Mouse (Mus musculus): ENCODE results near the gene Gnas. TPM values are rescaled to one million over a fixed set of nuclear protein-coding genes. Genes with fewer than 3 reads are reported as not detected.
"Not testable (repeated sequence)": the region's sequence is repeated elsewhere in the genome, so short reads cannot be mapped to it uniquely, and the experiment has no call there.

The Gnas gene
- polyA plus RNA-seq, 1 experiment from 2014 or later: 1,086 TPM

DNA sequence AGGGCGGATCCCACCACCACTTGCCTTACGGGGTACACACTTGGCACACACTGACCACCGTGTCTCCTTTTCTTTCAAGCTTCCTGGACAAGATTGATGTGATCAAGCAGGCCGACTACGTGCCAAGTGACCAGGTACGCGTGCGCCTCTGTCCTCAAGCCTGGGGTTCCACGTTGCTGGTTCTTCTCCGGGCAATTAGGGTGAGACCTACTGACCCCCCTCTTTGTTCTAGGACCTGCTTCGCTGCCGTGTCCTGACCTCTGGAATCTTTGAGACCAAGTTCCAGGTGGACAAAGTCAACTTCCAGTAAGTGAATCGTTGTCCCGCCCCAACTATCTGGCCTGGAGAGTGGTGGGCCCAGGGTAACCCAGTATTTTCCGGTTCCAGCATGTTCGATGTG is 60.9 kb downstream of the Gnas start:
- H3K36me3 ChIP-seq (ENCODE audit: poor library complexity, severe bottlenecking): peaks cover 44% of the 10 kb centered on the region
- 97% methylated on average over 16 of the region's 16 CpGs for WGBS

DNA sequence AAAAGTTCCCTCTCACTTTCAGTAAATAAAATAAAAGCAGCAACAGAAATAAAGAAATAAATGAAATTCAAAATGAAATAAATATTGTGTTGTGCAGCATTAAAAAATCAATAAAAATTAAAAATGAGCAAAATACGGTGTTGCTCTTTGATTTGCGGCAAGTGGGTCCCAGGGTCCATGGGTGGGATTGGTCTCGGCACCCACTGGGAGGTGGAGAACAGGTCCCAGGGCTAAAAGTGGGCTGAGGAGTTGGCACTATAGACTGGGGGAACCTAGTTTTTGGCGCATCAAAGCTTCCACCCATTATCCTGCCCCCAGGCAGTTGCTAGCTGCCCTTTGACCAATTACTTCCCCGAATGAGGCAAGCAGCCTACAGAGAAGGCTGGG is 62.5 kb downstream of the Gnas start, which contains the start of gene Gm20721:
TSS of gene Gm20721 (minus strand) at position 101 of the 387 bp plus-strand sequence.
- Histone ChIP-seq H3K4me1 (peaks cover 38% of the 10 kb centered on the region), H3K27ac (no peak within 1 kb of the TSS), H3K36me3 (ENCODE audit: poor library complexity, severe bottlenecking) (peaks cover 44% of the 10 kb centered on the region), H3K9me3 (replicated peaks) (no peaks in the 10 kb centered on the region), H3K9ac (no peak within 1 kb of the TSS), H3K27me3 (no peaks in the 10 kb centered on the region), H3K4me3 (no peak within 1 kb of the TSS), H3K4me2 (no peak within 1 kb of the TSS)
- WGBS: 93% methylated on average over 5 of the region's 5 CpGs
- ATAC-seq: no peak

More for the DNA sequence above, 60.9 kb downstream of the Gnas start:
- no peaks in the 10 kb centered on the region for H3K9me3 ChIP-seq (replicated peaks)
- no peak overlapping the region for H3K27ac ChIP-seq
- no peak for ATAC-seq
- no peak overlapping the region for H3K4me2 ChIP-seq
- H3K4me1 ChIP-seq: peaks cover 48% of the 10 kb centered on the region
- no peak overlapping the region for H3K9ac ChIP-seq
- H3K4me3 ChIP-seq: no peak overlapping the region
- no peaks in the 10 kb centered on the region for H3K27me3 ChIP-seq

DNA sequence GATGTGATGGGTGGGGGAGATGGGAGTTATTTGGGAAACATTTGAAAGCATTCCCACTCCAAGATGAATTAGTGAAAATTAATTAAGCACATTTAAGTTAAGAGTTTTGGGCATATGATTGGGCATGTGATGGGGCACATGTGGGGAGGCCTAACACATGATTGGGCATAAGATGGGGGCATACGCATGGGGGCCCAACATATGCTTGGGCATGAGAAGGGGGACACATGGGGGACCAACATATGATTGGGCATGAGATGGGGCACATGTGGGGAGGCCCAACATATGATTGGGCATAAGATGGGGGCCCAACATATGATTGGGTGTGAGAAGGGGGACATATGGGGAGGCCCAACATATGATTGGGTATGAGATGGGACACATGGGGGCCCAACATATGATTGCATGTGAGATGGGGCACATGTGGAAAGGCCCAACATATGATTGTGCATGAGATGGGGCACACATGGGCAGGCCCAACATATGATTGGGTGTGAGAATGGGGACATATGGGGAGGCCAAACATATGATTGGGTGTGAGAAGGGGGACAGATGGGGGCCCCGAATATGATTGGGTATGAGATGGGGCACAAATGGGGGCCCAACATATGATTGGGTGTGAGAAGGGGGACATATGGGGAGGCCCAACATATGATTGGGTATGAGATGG is 63.0 kb downstream of the Gnas start:
- not testable (repeated sequence) for H3K9me3 ChIP-seq (replicated peaks); H3K9ac ChIP-seq; ATAC-seq; H3K4me2 ChIP-seq; H3K4me3 ChIP-seq; H3K27ac ChIP-seq; H3K27me3 ChIP-seq
- Histone ChIP-seq H3K36me3 (ENCODE audit: poor library complexity, severe bottlenecking) (peaks cover 40% of the 10 kb centered on the region), H3K4me1 (peaks cover 33% of the 10 kb centered on the region)
- WGBS: 100% methylated on average over 2 of the region's 2 CpGs

DNA sequence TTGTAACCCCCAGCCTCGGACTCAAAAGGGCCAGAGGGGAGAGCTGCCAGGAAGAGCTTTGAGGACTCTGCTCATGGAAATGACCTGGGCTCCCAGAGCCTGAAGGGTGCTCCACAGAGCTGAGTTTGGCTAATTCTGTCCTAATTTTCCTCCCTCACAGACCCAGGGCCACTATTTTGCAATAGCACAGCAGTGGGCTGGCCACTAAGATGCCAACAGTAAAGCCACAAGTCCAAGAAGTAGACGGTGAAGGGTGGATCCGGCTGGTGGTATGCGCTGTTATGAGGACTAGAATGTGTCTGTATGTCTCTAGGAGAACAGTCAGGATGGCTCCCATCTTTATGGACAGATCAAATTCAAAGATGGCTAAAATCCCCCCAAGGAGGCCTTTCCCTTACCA is 74.4 kb downstream of the Gnas start:
- H3K36me3 ChIP-seq (ENCODE audit: poor library complexity, severe bottlenecking): no peaks in the 10 kb centered on the region
- H3K9me3 ChIP-seq (replicated peaks): no peaks in the 10 kb centered on the region
- no peak overlapping the region for H3K27ac ChIP-seq
- no peak overlapping the region for H3K9ac ChIP-seq
- H3K4me2 ChIP-seq: no peak overlapping the region
- WGBS: 93% methylated on average over 4 of the region's 4 CpGs
- ATAC-seq: no peak
- H3K27me3 ChIP-seq: no peaks in the 10 kb centered on the region
- H3K4me3 ChIP-seq: no peak overlapping the region
- H3K4me1 ChIP-seq: no peaks in the 10 kb centered on the region

DNA sequence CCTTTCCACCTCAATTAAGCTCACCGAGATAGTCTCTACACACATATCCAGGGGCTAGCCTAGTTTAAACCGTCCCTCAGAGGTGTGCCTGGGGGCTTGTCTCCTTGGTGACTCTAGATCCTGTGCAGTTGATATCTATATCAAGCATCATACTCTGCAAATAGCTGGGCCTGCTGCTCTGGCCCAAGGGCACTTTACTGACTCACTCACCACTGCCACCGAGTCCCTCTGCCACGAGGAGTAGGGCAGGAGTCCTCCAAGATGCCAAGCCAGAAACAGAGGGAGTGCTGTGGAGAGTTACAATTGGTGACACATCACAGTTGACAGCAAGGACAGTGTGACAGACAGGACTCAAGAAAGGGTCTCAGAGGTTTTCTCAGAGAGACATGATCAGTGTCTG is 75.5 kb downstream of the Gnas start:
- no peaks in the 10 kb centered on the region for H3K27me3 ChIP-seq
- 79% methylated on average over 4 of the region's 4 CpGs for WGBS
- no peak overlapping the region for H3K27ac ChIP-seq
- no peak overlapping the region for H3K9ac ChIP-seq
- no peaks in the 10 kb centered on the region for H3K9me3 ChIP-seq (replicated peaks)
- no peak for ATAC-seq
- H3K4me2 ChIP-seq: no peak overlapping the region
- no peaks in the 10 kb centered on the region for H3K36me3 ChIP-seq (ENCODE audit: poor library complexity, severe bottlenecking)
- H3K4me3 ChIP-seq: no peak overlapping the region
- no peaks in the 10 kb centered on the region for H3K4me1 ChIP-seq

DNA sequence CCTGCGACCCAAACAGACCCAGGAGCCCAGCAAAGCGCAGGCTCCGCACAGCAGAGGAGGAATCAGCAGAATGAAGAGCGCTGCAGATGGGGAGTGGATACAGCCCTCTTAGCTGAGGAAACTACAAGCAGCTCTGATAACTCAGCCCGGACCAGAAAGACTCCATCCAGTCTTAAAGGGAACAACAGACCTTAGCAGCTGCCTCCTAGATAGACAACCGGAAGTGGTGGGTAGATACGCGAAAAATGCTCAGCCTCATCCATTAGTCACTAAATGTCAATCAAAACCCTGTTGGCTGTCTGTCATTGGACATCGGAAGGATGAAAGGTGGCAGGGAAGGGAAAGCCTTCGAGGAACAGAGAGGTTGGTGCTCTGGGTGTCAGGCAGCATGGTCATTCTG is 82.5 kb downstream of the Gnas start:
- no peak overlapping the region for H3K27ac ChIP-seq
- H3K9me3 ChIP-seq (replicated peaks): no peaks in the 10 kb centered on the region
- no peak overlapping the region for H3K4me2 ChIP-seq
- no peaks in the 10 kb centered on the region for H3K4me1 ChIP-seq
- no peaks in the 10 kb centered on the region for H3K27me3 ChIP-seq
- WGBS: 87% methylated on average over 10 of the region's 10 CpGs
- no peak for ATAC-seq
- H3K4me3 ChIP-seq: no peak overlapping the region
- H3K36me3 ChIP-seq (ENCODE audit: poor library complexity, severe bottlenecking): no peaks in the 10 kb centered on the region
- no peak overlapping the region for H3K9ac ChIP-seq

DNA sequence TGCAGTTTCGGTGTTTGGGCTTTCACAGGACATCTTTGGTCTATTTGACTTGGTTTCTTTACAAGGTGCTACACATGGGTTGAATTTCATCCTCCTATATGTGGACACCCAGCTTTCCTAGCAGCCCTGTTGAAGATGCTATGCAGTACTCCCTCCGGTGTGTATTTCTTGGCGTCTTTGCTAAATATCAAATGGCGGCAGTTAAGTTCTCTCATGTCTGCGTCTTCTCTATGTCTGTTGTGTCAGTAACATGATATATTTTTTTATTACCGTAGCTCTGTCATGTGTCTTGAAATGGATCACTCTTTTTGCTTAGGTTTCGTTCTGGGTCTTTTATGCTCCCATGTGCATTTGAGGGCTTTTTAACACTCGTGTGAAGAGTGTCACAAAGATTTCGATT is 96.9 kb downstream of the Gnas start:
- H3K27ac ChIP-seq: no peak overlapping the region
- no peaks in the 10 kb centered on the region for H3K36me3 ChIP-seq (ENCODE audit: poor library complexity, severe bottlenecking)
- H3K9me3 ChIP-seq (replicated peaks): no peaks in the 10 kb centered on the region
- no peaks in the 10 kb centered on the region for H3K4me1 ChIP-seq
- no peak overlapping the region for H3K4me3 ChIP-seq
- no peak overlapping the region for H3K9ac ChIP-seq
- 90% methylated on average over 9 of the region's 9 CpGs for WGBS
- no peak for ATAC-seq
- no peak overlapping the region for H3K4me2 ChIP-seq
- H3K27me3 ChIP-seq: no peaks in the 10 kb centered on the region

DNA sequence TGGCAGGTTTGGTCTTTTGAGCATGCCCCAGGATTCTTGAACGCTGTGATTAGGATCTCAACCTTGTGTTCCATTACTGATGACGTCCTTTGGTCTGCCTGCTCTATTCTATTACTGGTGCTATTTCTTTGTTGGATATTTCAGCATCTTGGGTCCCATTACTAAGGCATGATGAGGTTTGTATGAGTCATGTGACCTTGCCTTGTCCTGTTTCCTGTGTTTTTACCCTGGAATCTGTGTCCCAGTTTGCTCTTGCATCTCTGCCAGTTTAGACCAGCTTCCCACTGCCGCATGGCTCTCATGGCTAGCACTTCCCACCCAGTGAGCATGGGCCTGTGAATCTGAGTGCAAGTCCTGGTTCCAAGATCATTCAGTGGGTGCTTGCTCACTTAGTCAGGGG is 107.8 kb downstream of the Gnas start:
- no peak overlapping the region for H3K27ac ChIP-seq
- no peak overlapping the region for H3K9ac ChIP-seq
- no peaks in the 10 kb centered on the region for H3K27me3 ChIP-seq
- no peaks in the 10 kb centered on the region for H3K36me3 ChIP-seq (ENCODE audit: poor library complexity, severe bottlenecking)
- no peaks in the 10 kb centered on the region for H3K4me1 ChIP-seq
- H3K9me3 ChIP-seq (replicated peaks): no peaks in the 10 kb centered on the region
- 88% methylated on average over 3 of the region's 3 CpGs for WGBS
- no peak overlapping the region for H3K4me3 ChIP-seq
- no peak overlapping the region for H3K4me2 ChIP-seq
- no peak for ATAC-seq

DNA sequence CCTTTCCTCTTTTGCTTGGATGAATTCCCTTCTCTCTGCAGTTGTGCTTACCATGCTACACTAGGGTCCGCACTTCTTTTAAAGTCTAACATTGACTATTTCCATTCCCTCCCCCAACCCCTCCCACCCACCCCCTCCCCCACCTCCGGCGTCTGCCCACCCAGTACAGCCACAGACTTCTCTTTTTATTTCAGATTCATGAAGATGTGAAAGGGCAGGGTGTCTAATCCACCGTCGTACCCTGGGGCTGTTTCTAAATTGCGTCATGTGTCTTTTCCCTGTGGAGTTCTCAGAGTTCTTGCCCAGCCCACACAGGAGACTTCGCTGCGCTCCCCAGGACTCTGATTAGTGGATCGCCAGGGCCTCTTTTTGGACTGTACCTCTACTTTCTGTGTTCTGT is 108.4 kb downstream of the Gnas start:
- no peak for ATAC-seq
- H3K4me2 ChIP-seq: no peak overlapping the region
- H3K27ac ChIP-seq: no peak overlapping the region

DNA sequence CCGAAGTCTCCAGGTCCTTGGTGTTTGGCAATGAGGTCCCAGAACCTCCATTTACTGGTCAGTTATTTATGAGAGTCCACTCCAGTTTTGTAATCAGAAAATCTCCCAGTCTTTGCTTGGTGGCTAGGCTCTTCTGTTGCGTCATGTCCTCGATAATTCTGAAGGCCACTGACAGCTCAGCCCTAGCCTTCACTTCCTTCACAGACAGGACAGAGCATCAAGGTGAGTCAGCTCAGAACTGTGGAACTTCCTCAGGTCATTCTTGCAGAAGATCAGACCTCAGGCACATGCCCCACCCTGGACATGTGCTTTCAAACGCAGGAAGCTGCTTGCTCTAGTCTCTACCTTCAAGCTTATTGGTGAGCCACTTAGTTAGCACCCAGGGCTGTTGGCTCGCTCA is 109.3 kb downstream of the Gnas start:
- Histone ChIP-seq H3K9me3 (replicated peaks) (no peaks in the 10 kb centered on the region), H3K4me1 (no peaks in the 10 kb centered on the region), H3K9ac (no peak overlapping the region), H3K4me3 (no peak overlapping the region), H3K36me3 (ENCODE audit: poor library complexity, severe bottlenecking) (no peaks in the 10 kb centered on the region), H3K27ac (no peak overlapping the region), H3K27me3 (no peaks in the 10 kb centered on the region), H3K4me2 (no peak overlapping the region)
- ATAC-seq: no peak
- WGBS: 88% methylated on average over 5 of the region's 5 CpGs

More for the DNA sequence above, 108.4 kb downstream of the Gnas start:
- H3K4me1 ChIP-seq: no peaks in the 10 kb centered on the region
- no peak overlapping the region for H3K4me3 ChIP-seq
- 59% methylated on average over 9 of the region's 9 CpGs for WGBS
- H3K36me3 ChIP-seq (ENCODE audit: poor library complexity, severe bottlenecking): no peaks in the 10 kb centered on the region
- H3K9ac ChIP-seq: no peak overlapping the region
- no peaks in the 10 kb centered on the region for H3K9me3 ChIP-seq (replicated peaks)
- H3K27me3 ChIP-seq: no peaks in the 10 kb centered on the region

MicroRNA genes within 50 kb of the gene (microRNA counts, 519-probe panel; counts per million panel counts)
- microRNA mmu-miR-296-3p (177 counts per million, percentile 53 among the panel's probes with 10 or more counts), microRNA mmu-miR-296-5p (4,639 counts per million, percentile 86 among the panel's probes with 10 or more counts), microRNA mmu-miR-298 (2,716 counts per million, percentile 63 among the panel's probes with 10 or more counts)

Small RNA genes within 50 kb of the gene (microRNA-seq; reads per million reads assigned to microRNA genes)
- gene Gm27591 (not detected), gene Mir296 (5,569 reads per million, percentile 90 among the genes with 10 or more reads in this experiment), gene Mir298 (3,114 reads per million, percentile 86 among the genes with 10 or more reads in this experiment)

Other genes starting within 250 kb of the Gnas start
- 14.2 and 15.5 TPM in 2 replicates for gene Stx16, start 208.0 kb upstream of the Gnas start, polyA plus RNA-seq (2015; fragmentation: Nextera tagmentation; extraction: Ambion mirVana)
- 19.4 and 19.7 TPM in 2 replicates for gene Npepl1, start 174.0 kb upstream of the Gnas start, polyA plus RNA-seq (2015; fragmentation: Nextera tagmentation; extraction: Ambion mirVana)
- 9.4 TPM in 2 replicates for gene Gm20721, start 62.4 kb downstream of the Gnas start, polyA plus RNA-seq (2015; fragmentation: Nextera tagmentation; extraction: Ambion mirVana)
- gene Nelfcd, start 131.5 kb downstream of the Gnas start, polyA plus RNA-seq (2015; fragmentation: Nextera tagmentation; extraction: Ambion mirVana): 131 and 147 TPM in 2 replicates
- gene Ctsz, start 154.7 kb downstream of the Gnas start, polyA plus RNA-seq (2015; fragmentation: Nextera tagmentation; extraction: Ambion mirVana): 69.9 and 73.2 TPM in 2 replicates
- gene Tubb1, start 166.4 kb downstream of the Gnas start, polyA plus RNA-seq (2015; fragmentation: Nextera tagmentation; extraction: Ambion mirVana): 0.96 and 1.2 TPM in 2 replicates
- gene Atp5e, start 179.8 kb downstream of the Gnas start, polyA plus RNA-seq (2015; fragmentation: Nextera tagmentation; extraction: Ambion mirVana): 740 and 832 TPM in 2 replicates
- 120 and 124 TPM in 2 replicates for gene Prelid3b, start 188.8 kb downstream of the Gnas start, polyA plus RNA-seq (2015; fragmentation: Nextera tagmentation; extraction: Ambion mirVana)